Mouse (Mus musculus) intestine, embryonic 15.5 days (tissue): Measurements from ENCODE around the gene Dpep2nb. TPM values are rescaled to one million over a fixed set of nuclear protein-coding genes. Genes with fewer than 3 reads are reported as not detected.

ENCODE experiments used
- ATAC-seq: fragments of 200-750 bp; cut with Nextera tagmentation; 2 replicates; pipeline ENCODE4 v1.8.0; 2017; ENCODE audit warnings: moderate TSS enrichment, moderate library complexity
- H3K27ac ChIP-seq: fragments of 300-500 bp; sonication (generic); 2 replicates; pipeline ENCODE4 v1.5.1; 2015; ENCODE audit warnings: mild to moderate bottlenecking, inconsistent platforms
- H3K27me3 ChIP-seq: fragments of 300-500 bp; sonication (generic); replicated peaks from 2 replicates; pipeline ENCODE4 v1.6.1; 2015; ENCODE audit warnings: inconsistent platforms
- H3K36me3 ChIP-seq: fragments of 300-500 bp; sonication (generic); 2 replicates; pipeline ENCODE4 v1.6.1; 2015; ENCODE audit warnings: inconsistent platforms
- H3K4me1 ChIP-seq: fragments of 300-500 bp; sonication (generic); replicated peaks from 2 replicates; pipeline ENCODE4 v1.6.1; 2015; ENCODE audit warnings: inconsistent platforms
- H3K4me2 ChIP-seq: fragments of 300-500 bp; sonication (generic); replicated peaks from 2 replicates; pipeline ENCODE4 v1.6.1; 2015; ENCODE audit warnings: mild to moderate bottlenecking, inconsistent platforms
- H3K4me3 ChIP-seq: fragments of 300-500 bp; sonication (generic); replicated peaks from 2 replicates; pipeline ENCODE4 v1.5.1; 2015; ENCODE audit warnings: inconsistent platforms
- H3K9ac ChIP-seq: fragments of 300-500 bp; sonication (generic); 2 replicates; pipeline ENCODE4 v1.6.1; 2015; ENCODE audit warnings: inconsistent platforms
- H3K9me3 ChIP-seq: fragments of 300-500 bp; sonication (generic); 2 replicates; pipeline ENCODE4 v1.6.1; 2016; ENCODE audit warnings: inconsistent platforms
- WGBS: fragments of 180-500 bp; shearing (Covaris S2); methylation state at CpG from one replicate; pipeline ENCODE4 v1.1.7; 2015; 5-methylcytosine and 5-hydroxymethylcytosine counted together
- polyA plus RNA-seq: library from polyadenylated mRNA; unstranded; fragments of >200 nt; fragmentation: Nextera tagmentation; extraction: Ambion mirVana; gene quantifications from 2 replicates; pipeline ENCODE4 v1.2.1, GENCODE M21; 2015

Dpep2nb gene
- polyA plus RNA-seq, 1 experiment from 2014 or later: not detected

GRCm38 (mm10) chr8:105951057-105951659 is 54.6 kb downstream of the Dpep2nb start:
- H3K4me3 ChIP-seq: no peak overlapping the region
- H3K36me3 ChIP-seq: peaks cover 15% of the 10 kb centered on the region; the same call in 1 of the 2 replicates
- H3K27me3 ChIP-seq: no peaks in the 10 kb centered on the region
- no peaks in the 10 kb centered on the region for H3K9me3 ChIP-seq
- H3K9ac ChIP-seq: no peak overlapping the region
- peaks cover 7% of the 10 kb centered on the region for H3K4me1 ChIP-seq
- H3K4me2 ChIP-seq: no peak overlapping the region
- WGBS: 26% methylated on average over 7 of the region's 7 CpGs
- 0 out of 2 replicates have a peak, but pooled peaks have one; percentile 21 for ATAC-seq
- H3K27ac ChIP-seq: no peak overlapping the region

- ATAC-seq: peak; percentile 59
Measured at GRCm38 (mm10) chr8:105949350-105949749, 56.4 kb downstream of the Dpep2nb start.

More at GRCm38 (mm10) chr8:105949350-105949749, 56.4 kb downstream of the Dpep2nb start:
- no peak overlapping the region for H3K4me3 ChIP-seq
- 57% methylated on average over 10 of the region's 10 CpGs for WGBS
- peaks cover 22% of the 10 kb centered on the region; the same call in 1 of the 2 replicates for H3K36me3 ChIP-seq
- peaks cover 7% of the 10 kb centered on the region for H3K4me1 ChIP-seq
- no peak overlapping the region for H3K9ac ChIP-seq
- no peak overlapping the region for H3K4me2 ChIP-seq
- no peaks in the 10 kb centered on the region for H3K27me3 ChIP-seq
- H3K9me3 ChIP-seq: no peaks in the 10 kb centered on the region
- H3K27ac ChIP-seq: no peak overlapping the region

Other genes with a start within 250 kb of the Dpep2nb start
- 10.5 and 10.6 TPM in 2 replicates for gene Gfod2, start 247.3 kb downstream of the Dpep2nb start, polyA plus RNA-seq
- 8.5 and 8.9 TPM in 2 replicates for gene Ranbp10, start 178.6 kb downstream of the Dpep2nb start, polyA plus RNA-seq
- not detected in 2 replicates for gene Tsnaxip1, start 178.2 kb downstream of the Dpep2nb start, polyA plus RNA-seq
- gene Cenpt, start 152.7 kb downstream of the Dpep2nb start, polyA plus RNA-seq: 33.6 and 34.9 TPM in 2 replicates
- 54.9 and 60.0 TPM in 2 replicates for gene Thap11, start 150.8 kb downstream of the Dpep2nb start, polyA plus RNA-seq
- gene Nutf2, start 145.4 kb downstream of the Dpep2nb start, polyA plus RNA-seq: 192 and 253 TPM in 2 replicates
- 35.9 and 38.4 TPM in 2 replicates for gene Edc4, start 125.1 kb downstream of the Dpep2nb start, polyA plus RNA-seq
- gene Nrn1l, start 112.4 kb downstream of the Dpep2nb start, polyA plus RNA-seq: 0.34 and 0.96 TPM in 2 replicates
- 26.0 and 28.9 TPM in 2 replicates for gene Pskh1, start 105.5 kb downstream of the Dpep2nb start, polyA plus RNA-seq
- 0.82 and 3.2 TPM in 2 replicates for gene Ctrl, start 72.1 kb downstream of the Dpep2nb start, polyA plus RNA-seq
- gene Psmb10, start 67.5 kb downstream of the Dpep2nb start, polyA plus RNA-seq: 76.6 and 99.7 TPM in 2 replicates
- 2.1 and 2.3 TPM in 2 replicates for gene Lcat, start 62.6 kb downstream of the Dpep2nb start, polyA plus RNA-seq
- 23.9 and 24.0 TPM in 2 replicates for gene Slc12a4, start 39.9 kb downstream of the Dpep2nb start, polyA plus RNA-seq
- not detected in 2 replicates for gene Dpep3, start 26.5 kb downstream of the Dpep2nb start, polyA plus RNA-seq
- 16.2 and 17.5 TPM in 2 replicates for gene Dus2, start 14.6 kb downstream of the Dpep2nb start, polyA plus RNA-seq
- 14.2 and 15.5 TPM in 2 replicates for gene Ddx28, start 5.9 kb upstream of the Dpep2nb start, polyA plus RNA-seq
- 6.0 and 6.2 TPM in 2 replicates for gene Nfatc3, start 52.9 kb upstream of the Dpep2nb start, polyA plus RNA-seq
- gene Esrp2, start 131.0 kb upstream of the Dpep2nb start, polyA plus RNA-seq: 30.2 and 32.7 TPM in 2 replicates
- 10.2 and 10.7 TPM in 2 replicates for gene Pla2g15, start 144.4 kb upstream of the Dpep2nb start, polyA plus RNA-seq
- 34.4 and 37.9 TPM in 2 replicates for gene Slc7a6, start 162.9 kb upstream of the Dpep2nb start, polyA plus RNA-seq
- gene Slc7a6os, start 205.0 kb upstream of the Dpep2nb start, polyA plus RNA-seq: 34.0 and 34.3 TPM in 2 replicates
- 47.3 and 49.0 TPM in 2 replicates for gene Prmt7, start 205.0 kb upstream of the Dpep2nb start, polyA plus RNA-seq